Mouse (Mus musculus) spleen, adult 12 weeks (tissue): ENCODE data around the gene Zcwpw1.
"Not testable (repeated sequence)": the region's sequence is repeated elsewhere in the genome, so short reads cannot be mapped to it uniquely, and the experiment has no call there.

Source experiments
- DNase-seq: peaks from one replicate; pipeline ENCODE4 v3.0.0; 2022; ENCODE audit warnings: low spot score

The Zcwpw1 gene

GRCm38 (mm10) chr5:137835966-137836520 lies 48.4 kb downstream of the Zcwpw1 start, which contains the start of gene Pilra:
Pilra (minus strand) TSS chr5:137836281.
- not testable (repeated sequence) for DNase-seq

GRCm38 (mm10) chr5:137836611-137837010 lies 49.0 kb downstream of the Zcwpw1 start:
- no peak for DNase-seq

DNA sequence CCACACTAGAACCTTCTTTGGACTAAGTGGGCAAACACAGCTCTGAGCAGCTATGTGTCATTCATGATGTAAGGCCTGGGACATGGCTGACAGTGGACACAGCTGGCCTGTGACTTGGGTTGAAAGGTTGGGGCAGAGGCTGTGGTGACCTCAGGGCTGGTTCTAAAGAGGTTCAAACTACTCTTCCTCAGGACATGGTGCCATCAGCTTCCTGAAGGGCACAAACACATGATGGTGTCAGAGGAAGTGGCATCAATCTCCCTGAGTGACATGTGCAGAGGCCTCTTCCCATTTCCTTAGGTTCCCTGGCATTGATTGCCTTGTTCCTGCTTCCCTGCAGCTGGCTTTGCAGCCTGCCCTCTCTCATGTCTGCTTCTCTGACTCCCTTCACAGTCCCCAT lies 49.5 kb downstream of the Zcwpw1 start:
- DNase-seq: not testable (repeated sequence)

- not testable (repeated sequence) for DNase-seq
Observed at GRCm38 (mm10) chr5:137850313-137850712, 62.7 kb downstream of the Zcwpw1 start.

DNA sequence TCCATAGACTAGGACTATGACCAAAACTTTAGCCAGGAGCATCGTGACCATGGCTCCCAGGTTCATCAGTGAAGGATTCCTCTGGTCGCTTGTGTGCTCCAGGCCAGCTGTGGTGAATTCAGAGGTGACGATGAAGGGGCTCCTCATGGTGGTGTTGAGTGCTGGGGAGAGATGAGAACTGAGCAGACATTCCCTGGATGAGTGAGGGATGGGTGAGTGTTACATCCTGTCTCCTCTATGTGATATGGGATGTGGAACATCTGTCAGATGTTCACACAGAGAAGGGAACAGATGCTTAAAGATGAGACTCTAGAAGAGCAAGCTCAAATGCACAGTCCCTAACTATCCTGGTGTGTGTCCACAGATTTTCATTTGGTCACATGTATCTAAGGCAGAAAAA lies 67.3 kb downstream of the Zcwpw1 start:
- DNase-seq: not testable (repeated sequence)

DNA sequence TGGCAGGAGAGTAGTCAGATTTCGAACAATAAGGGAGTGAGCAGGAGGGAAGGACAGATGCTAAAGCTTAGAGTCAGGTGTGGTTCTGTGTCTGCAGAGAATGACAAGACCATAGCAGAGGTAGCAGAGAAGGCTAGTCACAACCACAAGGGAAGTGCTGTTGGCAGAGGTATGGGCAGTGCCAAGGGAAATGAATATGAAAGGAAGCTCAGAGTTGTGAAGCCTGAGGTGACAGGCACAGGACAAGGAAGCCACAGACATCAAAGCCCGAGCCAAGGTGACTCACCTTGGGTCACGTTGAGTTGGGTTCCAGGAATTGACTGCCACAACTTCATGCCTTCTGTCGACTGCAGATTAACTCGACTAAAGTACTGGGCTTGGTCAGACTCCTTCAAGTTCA lies 69.3 kb downstream of the Zcwpw1 start:
- DNase-seq: not testable (repeated sequence)

DNA sequence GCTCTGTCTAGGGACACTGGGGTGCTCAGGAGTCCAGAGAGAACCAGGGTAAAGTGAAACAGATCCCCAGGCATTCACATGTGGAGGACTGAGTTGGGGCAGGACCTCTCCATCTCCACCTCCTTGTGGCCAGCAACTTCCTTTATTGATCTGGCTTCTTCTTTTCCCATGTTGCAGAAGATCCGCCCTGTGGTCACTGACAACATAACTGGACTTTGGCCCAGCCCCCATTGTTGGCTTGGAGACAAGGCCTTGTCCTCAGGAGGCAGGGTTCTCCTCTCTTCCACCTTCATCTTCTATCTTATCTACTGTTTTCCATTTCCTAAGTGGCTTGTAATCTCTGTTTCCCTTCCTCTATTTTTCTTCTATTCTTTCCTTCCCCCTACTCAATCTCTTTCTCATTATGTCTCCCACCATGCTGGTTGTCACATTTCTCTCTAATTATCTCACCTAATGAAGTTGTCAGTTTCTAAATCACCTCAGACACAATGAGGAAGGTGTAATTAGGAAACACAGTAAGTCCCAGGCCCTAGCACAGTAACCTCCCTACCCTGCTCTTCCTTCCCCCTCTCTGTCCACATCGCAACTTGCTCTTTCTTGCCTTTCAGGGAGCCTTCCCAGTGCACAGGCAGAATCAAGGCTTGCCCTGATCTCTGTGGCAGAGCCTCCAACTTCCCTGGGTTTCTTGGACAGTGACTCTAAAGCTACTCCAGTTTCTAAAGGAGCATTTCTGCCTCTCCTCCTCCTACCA lies 70.5 kb downstream of the Zcwpw1 start, which contains the start of gene Pilrb1:
TSS of gene Pilrb1 (minus strand) at position 147 of the 751 bp plus-strand sequence.
- not testable (repeated sequence) for DNase-seq

- not testable (repeated sequence) for DNase-seq
Observed at GRCm38 (mm10) chr5:137864008-137864407, 76.4 kb downstream of the Zcwpw1 start.

DNA sequence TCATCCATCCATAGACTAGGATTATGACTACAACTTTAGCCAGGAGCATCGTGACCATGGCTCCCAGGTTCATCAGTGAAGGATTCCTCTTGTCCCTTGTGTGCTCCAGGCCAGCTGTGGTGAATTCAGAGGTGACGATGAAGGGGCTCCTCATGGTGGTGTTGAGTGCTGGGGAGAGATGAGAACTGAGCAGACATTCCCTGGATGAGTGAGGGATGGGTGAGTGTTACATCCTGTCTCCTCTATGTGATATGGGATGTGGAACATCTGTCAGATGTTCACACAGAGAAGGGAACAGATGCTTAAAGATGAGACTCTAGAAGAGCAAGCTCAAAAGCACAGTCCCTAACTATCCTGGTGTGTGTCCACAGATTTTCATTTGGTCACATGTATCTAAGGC lies 81.0 kb downstream of the Zcwpw1 start:
- not testable (repeated sequence) for DNase-seq

DNA sequence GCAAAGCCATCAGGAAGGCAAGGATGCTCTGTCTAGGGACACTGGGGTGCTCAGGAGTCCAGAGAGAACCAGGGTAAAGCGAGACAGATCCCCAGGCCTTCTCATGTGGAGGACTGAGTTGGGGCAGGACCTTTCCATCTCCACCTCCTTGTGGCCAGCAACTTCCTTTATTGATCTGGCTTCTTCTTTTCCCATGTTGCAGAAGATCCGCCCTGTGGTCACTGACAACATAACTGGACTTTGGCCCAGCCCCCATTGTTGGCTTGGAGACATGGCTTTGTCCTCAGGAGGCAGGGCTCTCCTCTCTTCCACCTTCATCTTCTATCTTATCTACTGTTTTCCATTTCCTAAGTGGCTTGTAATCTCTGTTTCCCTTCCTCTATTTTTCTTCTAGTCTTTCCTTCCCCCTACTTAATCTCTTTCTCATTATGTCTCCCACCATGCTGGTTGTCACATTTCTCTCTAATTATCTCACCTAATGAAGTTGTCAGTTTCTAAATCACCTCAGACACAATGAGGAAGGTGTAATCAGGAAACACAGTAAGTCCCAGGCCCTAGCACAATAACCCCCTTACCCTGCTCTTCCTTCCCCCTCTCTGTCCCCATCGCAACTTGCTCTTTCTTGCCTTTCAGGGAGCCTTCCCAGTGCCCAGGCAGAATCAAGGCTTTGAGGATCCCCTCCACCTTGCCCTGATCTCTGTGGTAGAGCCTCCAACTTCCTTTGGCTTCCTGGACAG lies 84.2 kb downstream of the Zcwpw1 start, which contains the start of gene Pilrb2:
TSS of gene Pilrb2 (minus strand) at position 172 of the 737 bp plus-strand sequence.
- DNase-seq: not testable (repeated sequence)
